Mouse (Mus musculus) brain, embryonic 14.5 days (tissue): ENCODE measurements around the gene Ibtk. TPM values are rescaled to one million over a fixed set of nuclear protein-coding genes. Genes with fewer than 3 reads are reported as not detected.
"Not testable (repeated sequence)": the region's sequence is repeated elsewhere in the genome, so short reads cannot be mapped to it uniquely, and the experiment has no call there.

Source experiments
- DNase-seq: peaks from one replicate; pipeline ENCODE4 v3.0.0-alpha.2; 2011; ENCODE audit warnings: low read depth
- CTCF ChIP-seq: fragments of 200-500 bp; IDR thresholded peaks from 2 replicates; pipeline ENCODE4 v1.5.1; 2012; ENCODE audit warnings: inconsistent platforms, mild to moderate bottlenecking, moderate library complexity, borderline replicate concordance; ENCODE audit not compliant: insufficient read depth, insufficient read length; ENCODE audit errors: extremely low read depth
- POLR2A ChIP-seq: fragments of 200-500 bp; IDR thresholded peaks from 2 replicates; pipeline ENCODE4 v1.6.1; 2012; ENCODE audit warnings: mild to moderate bottlenecking, inconsistent platforms, borderline replicate concordance; ENCODE audit not compliant: poor library complexity, insufficient read depth, insufficient read length, severe bottlenecking; ENCODE audit errors: extremely low read depth
- polyA plus RNA-seq: library from polyadenylated mRNA; depleted of rRNA; stranded (reverse); fragments of >200 nt; gene quantifications from 2 replicates; pipeline ENCODE4 v1.2.3, GENCODE M21; 2012; rRNA removed

Gene Ibtk
- 17.5 and 22.5 TPM in 2 replicates for polyA plus RNA-seq

DNA sequence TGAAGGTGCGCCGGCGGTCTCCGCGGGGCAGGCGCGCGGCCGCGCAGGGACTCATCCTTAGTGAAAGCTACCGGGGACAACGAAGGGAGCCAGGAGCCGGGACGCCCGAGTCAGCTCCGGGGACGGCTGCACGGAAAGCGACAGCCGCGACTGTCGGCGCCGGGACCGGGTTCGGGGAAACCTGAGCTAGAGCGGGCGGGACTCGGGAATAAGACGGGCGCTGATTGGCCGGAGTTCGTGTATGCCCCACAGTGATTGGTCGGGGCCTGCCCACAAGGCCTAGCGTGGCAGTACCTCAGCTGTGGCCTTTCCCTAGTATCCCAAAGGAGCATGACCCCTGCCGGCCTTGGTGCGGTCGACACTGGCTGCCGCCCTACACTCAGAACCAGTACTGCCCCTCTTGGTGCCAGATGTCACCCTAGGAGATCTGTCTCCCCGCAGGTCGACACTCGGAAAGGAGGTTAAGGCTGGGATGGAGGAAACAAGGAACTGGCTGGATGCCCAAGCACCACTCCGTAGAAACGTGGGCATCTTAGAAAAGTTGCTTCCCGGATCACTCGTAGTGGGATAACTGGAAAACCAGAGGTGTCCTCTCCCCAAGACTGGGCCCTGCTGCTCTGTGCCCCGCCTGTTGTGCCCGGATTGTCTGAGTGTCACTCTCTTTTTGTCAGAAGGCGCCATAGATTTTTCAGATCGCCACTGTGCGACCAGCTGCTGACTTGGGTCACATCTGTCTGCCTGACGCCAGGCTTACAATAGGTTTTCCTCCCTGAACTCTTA is at the start of gene Ibtk:
Gene Ibtk, minus strand, starts transcription at position 193 of the 780 bp plus-strand sequence.
- TF ChIP-seq CTCF (no peak), POLR2A (peak; percentile 36; the same call in 1 of the 2 replicates)

GRCm38 (mm10) chr9:85791521-85791920 is 42.4 kb upstream of the Ibtk start:
- not testable (repeated sequence) for DNase-seq

More for the DNA sequence above, at the start of gene Ibtk:
- DNase-seq = peak; percentile 99

GRCm38 (mm10) chr9:85780249-85780648 is 31.1 kb upstream of the Ibtk start:
- TF ChIP-seq POLR2A (no peak), CTCF (no peak)
- no peak for DNase-seq

DNA sequence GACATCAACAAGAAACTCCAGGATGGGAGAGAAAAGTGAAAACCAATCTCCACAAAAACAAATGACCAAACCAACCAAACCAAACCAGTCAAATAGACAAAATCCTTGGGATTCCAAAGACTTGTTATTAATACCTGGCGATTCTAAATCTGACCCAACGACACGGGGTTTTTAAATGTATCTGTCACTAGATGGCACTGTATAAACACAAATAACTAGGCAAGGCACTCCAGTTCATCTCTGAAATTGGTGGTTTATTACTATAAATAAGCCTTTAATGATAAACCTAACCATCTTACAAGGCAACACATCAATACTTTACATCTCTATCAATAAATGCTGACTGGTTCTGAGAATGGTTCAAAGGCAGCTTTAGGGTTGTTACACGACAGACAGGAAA is 30.3 kb upstream of the Ibtk start:
- TF ChIP-seq POLR2A = no peak
- TF ChIP-seq CTCF = peak; percentile 21; the same call in 1 of the 2 replicates
- peak; percentile 82 for DNase-seq

GRCm38 (mm10) chr9:85777544-85777943 is 28.4 kb upstream of the Ibtk start:
- TF ChIP-seq CTCF (no peak), POLR2A (no peak)

DNA sequence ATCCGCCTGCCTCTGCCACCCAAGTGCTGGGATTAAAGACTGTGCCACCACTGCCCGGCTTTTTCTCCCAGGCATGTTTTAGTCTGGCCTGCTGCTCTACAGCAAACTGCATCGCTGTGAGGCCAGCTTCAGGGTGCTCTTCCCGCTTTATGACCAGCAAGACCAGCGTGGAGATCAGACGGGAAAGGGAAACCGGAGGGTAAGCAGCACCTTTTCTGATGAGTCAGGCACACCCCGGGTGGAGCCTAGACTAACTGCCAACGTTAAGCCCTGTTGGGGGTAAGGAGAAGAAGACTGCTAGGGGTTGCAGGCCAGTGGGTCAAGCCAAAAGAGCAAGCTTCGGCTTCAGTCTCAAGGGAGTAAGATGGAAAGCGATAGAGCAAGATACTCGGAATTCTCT is 23.1 kb upstream of the Ibtk start:
- TF ChIP-seq POLR2A (no peak), CTCF (no peak)
- DNase-seq = no peak

More at GRCm38 (mm10) chr9:85777544-85777943, 28.4 kb upstream of the Ibtk start:
- peak; percentile 75 for DNase-seq

DNA sequence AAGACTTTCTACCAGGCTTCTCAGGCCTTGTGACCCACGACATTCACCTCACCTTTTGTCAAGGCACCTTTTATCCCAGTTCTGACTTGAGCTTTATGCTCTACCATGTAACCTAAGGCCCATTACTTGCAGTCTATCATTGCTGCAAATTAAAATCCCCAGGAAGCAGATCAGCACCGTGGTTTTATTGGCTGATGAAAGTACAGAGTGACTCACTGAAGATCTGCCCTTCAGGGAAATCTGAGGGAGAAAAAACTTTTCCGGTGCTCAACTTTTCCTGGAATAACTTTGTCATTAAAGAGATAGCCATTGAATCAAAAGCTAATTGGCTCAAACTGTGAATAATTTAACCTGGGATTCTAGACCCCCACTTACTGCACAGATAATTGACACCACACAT is 22.3 kb upstream of the Ibtk start:
- TF ChIP-seq POLR2A (no peak), CTCF (no peak)
- DNase-seq = no peak

DNA sequence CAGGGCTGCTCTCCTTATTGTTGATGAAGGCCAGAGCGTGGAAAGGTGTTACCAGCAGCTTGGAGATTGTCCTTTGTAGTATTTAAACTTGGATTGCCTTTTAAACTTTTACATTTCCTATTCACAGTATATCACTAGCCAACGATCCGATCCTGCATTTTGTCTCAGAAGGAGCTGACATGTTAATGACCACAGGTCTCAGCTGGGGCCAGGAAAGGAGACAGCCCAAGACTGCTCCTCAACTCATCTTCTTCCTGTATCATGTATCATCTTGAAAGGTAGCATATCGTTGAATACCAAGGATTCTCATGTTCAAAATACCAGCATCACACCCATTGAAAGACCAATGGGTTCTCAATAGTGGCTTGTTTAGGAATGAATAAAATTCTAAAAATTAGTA is 21.2 kb upstream of the Ibtk start:
- TF ChIP-seq POLR2A = no peak
- TF ChIP-seq CTCF = no peak
- DNase-seq = no peak

- no peak for DNase-seq
- TF ChIP-seq POLR2A (no peak), CTCF (no peak)
Measured at GRCm38 (mm10) chr9:85769057-85769789, 20.1 kb upstream of the Ibtk start.

- no peak for TF ChIP-seq CTCF
- TF ChIP-seq POLR2A = no peak
- DNase-seq = peak; percentile 64
Measured at GRCm38 (mm10) chr9:85767255-85767654, 18.1 kb upstream of the Ibtk start.

DNA sequence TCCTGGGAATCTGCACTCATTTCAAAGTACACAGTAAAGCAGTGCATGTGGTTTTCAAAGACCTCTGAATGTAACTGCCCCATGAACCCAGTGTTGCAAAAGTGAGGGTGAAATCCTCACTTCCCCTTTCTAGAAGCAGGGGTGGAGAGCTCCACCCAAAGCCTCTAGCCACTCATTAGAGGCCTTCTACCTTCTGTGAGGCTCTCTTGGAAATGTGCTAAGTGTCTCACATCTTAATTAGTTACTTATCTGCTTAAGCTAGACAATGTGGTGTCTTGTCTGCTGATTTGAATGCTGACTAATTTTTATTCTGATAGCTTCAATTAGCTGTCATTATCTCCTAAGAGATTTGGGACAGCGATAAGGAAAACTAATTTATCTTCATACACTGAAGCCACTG is 13.3 kb upstream of the Ibtk start:
- TF ChIP-seq POLR2A (no peak), CTCF (no peak)
- DNase-seq = peak; percentile 26

- no peak for TF ChIP-seq POLR2A
- DNase-seq = no peak
Measured at GRCm38 (mm10) chr9:85750797-85751196, 1.7 kb upstream of the Ibtk start.
